Mouse (Mus musculus) midbrain, embryonic 15.5 days (tissue): ENCODE measurements around the gene Mmp9. TPM values are rescaled to one million over a fixed set of nuclear protein-coding genes. Genes with fewer than 3 reads are reported as not detected.

Experiments used
- ATAC-seq: fragments of 200-750 bp; cut with Nextera tagmentation; replicated peaks from 2 replicates; pipeline ENCODE4 v1.8.0; 2017; ENCODE audit warnings: moderate TSS enrichment
- H3K27ac ChIP-seq: fragments of 300-500 bp; sonication (generic); 2 replicates; pipeline ENCODE4 v1.5.1; 2015; ENCODE audit warnings: mild to moderate bottlenecking, inconsistent platforms
- H3K27me3 ChIP-seq: fragments of 300-500 bp; sonication (generic); replicated peaks from 2 replicates; pipeline ENCODE4 v1.6.1; 2015; ENCODE audit warnings: inconsistent platforms
- H3K36me3 ChIP-seq: fragments of 300-500 bp; sonication (generic); replicated peaks from 2 replicates; pipeline ENCODE4 v1.6.1; 2015; ENCODE audit warnings: inconsistent platforms
- H3K4me1 ChIP-seq: fragments of 300-500 bp; sonication (generic); 2 replicates; pipeline ENCODE4 v1.6.1; 2015; ENCODE audit warnings: inconsistent platforms
- H3K4me2 ChIP-seq: fragments of 300-500 bp; sonication (generic); 2 replicates; pipeline ENCODE4 v1.6.1; 2015; ENCODE audit warnings: inconsistent platforms, mild to moderate bottlenecking, moderate library complexity
- H3K4me3 ChIP-seq: fragments of 300-500 bp; sonication (generic); 2 replicates; pipeline ENCODE4 v1.5.1; 2015; ENCODE audit warnings: mild to moderate bottlenecking, inconsistent platforms
- H3K9ac ChIP-seq: fragments of 300-500 bp; sonication (generic); 2 replicates; pipeline ENCODE4 v1.6.1; 2015; ENCODE audit warnings: mild to moderate bottlenecking, inconsistent platforms
- H3K9me3 ChIP-seq: fragments of 300-500 bp; sonication (generic); 2 replicates; pipeline ENCODE4 v1.6.1; 2016; ENCODE audit warnings: inconsistent platforms
- WGBS: fragments of 180-500 bp; shearing (Covaris S2); methylation state at CpG from one replicate; pipeline ENCODE4 v1.1.7; 2015; ENCODE audit warnings: mixed read lengths; 5-methylcytosine and 5-hydroxymethylcytosine counted together
- polyA plus RNA-seq: library from polyadenylated mRNA; unstranded; fragments of >200 nt; fragmentation: Nextera tagmentation; extraction: Ambion mirVana; gene quantifications from 2 replicates; pipeline ENCODE4 v1.2.1, GENCODE M21; 2015

Gene Mmp9
- polyA plus RNA-seq, 1 experiment from 2014 or later: 34.3 TPM

- no peak for ATAC-seq
- WGBS: 67% methylated on average over 10 of the region's 10 CpGs
- H3K4me3 ChIP-seq: no peak overlapping the region
- H3K4me2 ChIP-seq: no peak overlapping the region
- no peak overlapping the region for H3K27ac ChIP-seq
- no peaks in the 10 kb centered on the region for H3K36me3 ChIP-seq
- H3K4me1 ChIP-seq: peaks cover 9% of the 10 kb centered on the region
- no peak overlapping the region for H3K9ac ChIP-seq
- H3K9me3 ChIP-seq: no peaks in the 10 kb centered on the region
- H3K27me3 ChIP-seq: no peaks in the 10 kb centered on the region
Observed at GRCm38 (mm10) chr2:164917371-164917770, 23.2 kb upstream of the Mmp9 start.

DNA sequence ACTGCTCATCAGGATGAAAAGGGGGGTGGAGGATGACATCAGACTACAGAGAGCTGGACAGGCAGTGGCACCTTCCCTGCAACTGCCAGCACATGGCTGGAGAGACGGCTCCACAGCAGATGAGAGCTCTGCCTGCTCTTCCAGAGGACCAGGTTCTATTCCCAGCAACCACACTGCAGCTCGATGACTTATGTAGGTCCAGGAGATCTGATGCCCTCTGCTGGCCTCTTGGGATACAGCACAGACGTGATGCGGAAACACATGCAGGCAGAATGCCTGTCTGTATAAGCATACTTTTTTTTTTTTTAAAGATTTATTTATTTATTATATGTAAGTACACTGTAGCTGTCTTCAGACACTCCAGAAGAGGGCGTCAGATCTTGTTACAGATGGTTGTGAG lies 22.3 kb upstream of the Mmp9 start:
- H3K4me2 ChIP-seq: no peak overlapping the region
- H3K36me3 ChIP-seq: no peaks in the 10 kb centered on the region
- 0 out of 2 replicates have a peak, but pooled peaks cover 6% of the 10 kb centered on the region for H3K4me1 ChIP-seq
- no peaks in the 10 kb centered on the region for H3K27me3 ChIP-seq
- 51% methylated on average over 5 of the region's 5 CpGs for WGBS
- ATAC-seq: no peak
- H3K4me3 ChIP-seq: no peak overlapping the region
- H3K9ac ChIP-seq: no peak overlapping the region
- no peak overlapping the region for H3K27ac ChIP-seq
- H3K9me3 ChIP-seq: no peaks in the 10 kb centered on the region

GRCm38 (mm10) chr2:164921984-164922383 lies 18.6 kb upstream of the Mmp9 start:
- H3K27ac ChIP-seq: no peak overlapping the region
- 60% methylated on average over 7 of the region's 7 CpGs for WGBS
- H3K4me3 ChIP-seq: no peak overlapping the region
- H3K36me3 ChIP-seq: no peaks in the 10 kb centered on the region
- no peak overlapping the region for H3K4me2 ChIP-seq
- no peaks in the 10 kb centered on the region for H3K9me3 ChIP-seq
- no peak overlapping the region for H3K9ac ChIP-seq
- H3K4me1 ChIP-seq: peaks cover 11% of the 10 kb centered on the region; the same call in 1 of the 2 replicates
- no peaks in the 10 kb centered on the region for H3K27me3 ChIP-seq
- ATAC-seq: no peak

DNA sequence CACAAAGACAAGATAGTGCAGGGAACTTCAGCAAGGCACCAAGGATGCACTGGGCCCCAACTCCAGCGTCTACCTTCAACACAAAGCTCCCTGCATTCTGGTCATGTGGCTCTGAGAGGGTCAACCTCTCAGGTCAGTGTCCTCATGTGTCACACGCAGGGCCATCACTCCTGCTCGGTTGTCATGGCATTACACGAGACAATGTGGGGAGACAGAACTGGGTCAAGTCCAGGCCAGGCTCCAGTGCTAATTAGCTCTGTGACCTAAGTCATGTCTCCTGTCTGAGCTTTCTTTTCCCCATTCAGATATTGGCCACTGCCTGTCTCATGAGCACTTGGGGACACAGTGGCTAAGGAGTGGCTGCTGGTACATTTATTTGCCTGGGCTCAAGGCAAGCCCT lies 17.3 kb upstream of the Mmp9 start:
- no peaks in the 10 kb centered on the region for H3K36me3 ChIP-seq
- H3K9ac ChIP-seq: no peak overlapping the region
- peaks cover 11% of the 10 kb centered on the region; the same call in 1 of the 2 replicates for H3K4me1 ChIP-seq
- H3K4me3 ChIP-seq: no peak overlapping the region
- no peaks in the 10 kb centered on the region for H3K9me3 ChIP-seq
- no peak overlapping the region for H3K4me2 ChIP-seq
- 38% methylated on average over 4 of the region's 4 CpGs for WGBS
- no peak for ATAC-seq
- H3K27ac ChIP-seq: no peak overlapping the region
- no peaks in the 10 kb centered on the region for H3K27me3 ChIP-seq

GRCm38 (mm10) chr2:164924100-164924857 lies 16.3 kb upstream of the Mmp9 start:
- no peak overlapping the region for H3K4me3 ChIP-seq
- H3K4me2 ChIP-seq: no peak overlapping the region
- no peaks in the 10 kb centered on the region for H3K9me3 ChIP-seq
- H3K27me3 ChIP-seq: no peaks in the 10 kb centered on the region
- H3K36me3 ChIP-seq: no peaks in the 10 kb centered on the region
- ATAC-seq: peak; percentile 75
- 31% methylated on average over 11 of the region's 11 CpGs for WGBS
- no peak overlapping the region for H3K9ac ChIP-seq
- 0 out of 2 replicates have a peak overlapping the region, but pooled peaks have one; percentile 18 for H3K27ac ChIP-seq
- H3K4me1 ChIP-seq: peaks cover 11% of the 10 kb centered on the region; the same call in 1 of the 2 replicates

DNA sequence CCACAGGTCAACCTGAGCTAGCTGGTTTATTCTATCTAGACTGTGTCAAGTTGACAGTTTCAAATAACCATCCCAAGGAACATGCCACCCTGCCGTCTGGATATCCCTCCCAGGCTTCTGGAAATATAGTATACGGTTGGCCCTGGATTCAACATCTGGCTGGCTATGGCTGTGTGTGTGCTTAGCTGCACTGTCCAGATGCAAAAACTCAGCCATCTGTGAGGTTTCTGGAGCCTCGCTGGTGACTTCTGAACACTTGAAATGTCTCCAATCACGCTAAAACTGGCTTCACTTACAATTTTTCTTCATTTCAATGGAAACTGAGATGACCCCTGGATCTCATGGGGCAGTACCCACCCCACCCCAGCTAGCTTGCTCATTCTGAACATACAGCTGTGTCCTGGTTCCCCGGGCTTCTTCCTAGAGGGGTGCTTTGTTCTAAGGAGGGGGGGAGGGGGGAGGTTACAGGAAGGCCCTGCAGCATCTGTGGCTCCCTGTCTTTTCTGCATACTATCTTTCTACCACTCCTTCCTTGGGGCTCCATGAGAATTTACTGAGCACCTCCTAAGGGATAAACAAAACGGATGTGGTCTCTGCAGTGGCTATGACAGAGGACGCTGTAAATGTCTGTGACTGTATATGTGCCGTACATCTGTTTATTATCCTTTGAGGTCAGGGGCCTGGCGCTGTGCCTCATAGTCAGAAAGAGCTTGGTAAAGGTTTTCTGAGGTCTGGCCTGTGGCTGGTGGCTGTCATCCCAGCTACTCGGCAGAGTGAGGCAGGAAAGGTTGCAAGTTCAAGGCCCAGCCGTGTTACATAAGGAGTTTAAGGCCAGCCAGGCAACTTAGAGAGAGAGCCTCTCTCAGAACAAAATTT lies 9.6 kb upstream of the Mmp9 start:
- Histone ChIP-seq H3K9me3 (no peaks in the 10 kb centered on the region), H3K27me3 (peaks cover 6% of the 10 kb centered on the region; the same call in 1 of the 2 replicates), H3K4me3 (no peak overlapping the region), H3K27ac (no peak overlapping the region), H3K4me1 (no peaks in the 10 kb centered on the region), H3K9ac (no peak overlapping the region), H3K4me2 (no peak overlapping the region), H3K36me3 (no peaks in the 10 kb centered on the region)
- ATAC-seq: no peak
- 75% methylated on average over 11 of the region's 11 CpGs for WGBS

DNA sequence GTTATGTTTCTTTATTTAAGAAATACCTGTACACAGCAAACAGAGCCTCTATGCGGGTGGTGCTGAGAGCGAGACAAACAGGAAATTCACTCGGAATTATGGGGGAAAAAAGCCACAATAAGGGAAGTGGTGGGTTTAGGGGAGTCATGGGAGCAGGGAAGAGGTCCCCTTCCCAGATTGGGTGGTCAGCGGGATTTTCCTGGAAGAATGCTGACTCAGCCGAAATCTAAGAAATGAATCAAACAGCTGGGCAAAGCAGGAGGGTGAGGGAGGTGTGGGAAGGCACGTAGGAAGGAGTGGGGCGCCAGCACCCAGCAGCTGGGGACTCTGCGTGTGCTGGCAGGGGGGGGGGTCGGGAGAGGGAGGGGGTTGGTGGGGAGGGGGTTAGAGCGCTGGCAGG lies 7.0 kb upstream of the Mmp9 start:
- Histone ChIP-seq H3K36me3 (no peaks in the 10 kb centered on the region), H3K27ac (no peak overlapping the region), H3K4me1 (peaks cover 5% of the 10 kb centered on the region), H3K27me3 (peaks cover 6% of the 10 kb centered on the region; the same call in 1 of the 2 replicates), H3K4me2 (no peak overlapping the region), H3K9ac (no peak overlapping the region), H3K9me3 (no peaks in the 10 kb centered on the region), H3K4me3 (no peak overlapping the region)
- 42% methylated on average over 9 of the region's 10 CpGs for WGBS
- ATAC-seq: no peak

DNA sequence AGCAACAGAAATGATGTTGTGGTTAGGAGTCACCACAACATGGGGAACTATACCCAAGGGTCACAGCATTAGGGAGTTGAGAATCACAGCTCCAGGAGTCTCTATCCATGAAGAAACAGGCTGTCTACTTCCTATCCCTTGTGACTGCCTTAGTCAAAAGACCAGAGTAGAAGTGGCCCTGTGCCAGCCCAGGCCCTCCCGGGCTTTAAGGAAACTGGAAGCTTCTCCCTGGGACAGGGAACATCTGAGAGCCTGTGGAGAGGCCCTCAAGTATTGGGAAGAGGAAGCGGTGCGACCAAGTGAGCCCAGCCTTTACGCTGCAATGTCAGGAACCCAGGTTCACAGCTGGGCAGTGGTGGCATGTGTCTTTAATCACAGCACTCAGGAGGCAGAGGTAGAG lies 4.6 kb upstream of the Mmp9 start:
- Histone ChIP-seq H3K4me1 (peaks cover 26% of the 10 kb centered on the region), H3K27ac (no peak overlapping the region), H3K36me3 (no peaks in the 10 kb centered on the region), H3K4me2 (no peak overlapping the region), H3K9ac (no peak overlapping the region), H3K27me3 (peaks cover 6% of the 10 kb centered on the region; the same call in 1 of the 2 replicates), H3K9me3 (no peaks in the 10 kb centered on the region), H3K4me3 (no peak overlapping the region)
- ATAC-seq: no peak
- WGBS: 80% methylated on average over 4 of the region's 4 CpGs

- Histone ChIP-seq H3K27ac (peak overlapping the region; percentile 78), H3K9ac (peak overlapping the region; percentile 21), H3K27me3 (peaks cover 6% of the 10 kb centered on the region; the same call in 1 of the 2 replicates), H3K4me3 (peak overlapping the region; percentile 33), H3K4me2 (peak overlapping the region; percentile 57), H3K36me3 (no peaks in the 10 kb centered on the region), H3K9me3 (no peaks in the 10 kb centered on the region), H3K4me1 (peaks cover 26% of the 10 kb centered on the region)
- ATAC-seq: peak; percentile 92
- 2% methylated on average over 39 of the region's 39 CpGs for WGBS
Observed at GRCm38 (mm10) chr2:164938146-164939091, 2.2 kb upstream of the Mmp9 start.

DNA sequence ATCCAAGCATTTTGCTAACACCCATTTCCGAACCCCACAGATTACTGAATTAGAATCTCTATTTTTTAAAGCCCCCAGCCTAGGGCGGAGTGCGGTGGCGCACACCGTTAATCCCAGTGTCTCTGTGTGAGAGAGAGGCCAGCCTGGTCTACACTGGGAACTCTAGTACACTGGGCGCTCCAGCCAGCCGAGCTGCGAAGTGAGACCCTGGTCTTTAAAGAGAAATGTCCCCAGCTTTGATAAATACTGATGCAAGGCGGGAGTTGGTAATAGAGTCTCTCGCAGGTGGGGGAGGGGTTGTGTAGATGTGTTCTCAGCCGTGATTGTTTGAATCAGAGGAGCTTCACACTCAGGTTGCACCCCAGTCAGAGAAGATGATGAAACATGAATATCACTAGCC lies 1.5 kb upstream of the Mmp9 start:
- peak overlapping the region; percentile 78 for H3K27ac ChIP-seq
- no peaks in the 10 kb centered on the region for H3K36me3 ChIP-seq
- H3K4me2 ChIP-seq: peak overlapping the region; percentile 57
- H3K4me3 ChIP-seq: peak overlapping the region; percentile 33
- WGBS: under 1% methylated on average over 11 of the region's 11 CpGs
- 0 out of 2 replicates have a peak, but pooled peaks cover 5% of the 10 kb centered on the region for H3K27me3 ChIP-seq
- peaks cover 26% of the 10 kb centered on the region for H3K4me1 ChIP-seq
- H3K9ac ChIP-seq: peak overlapping the region; percentile 21; the same call in 1 of the 2 replicates
- peak; percentile 74 for ATAC-seq
- H3K9me3 ChIP-seq: no peaks in the 10 kb centered on the region

DNA sequence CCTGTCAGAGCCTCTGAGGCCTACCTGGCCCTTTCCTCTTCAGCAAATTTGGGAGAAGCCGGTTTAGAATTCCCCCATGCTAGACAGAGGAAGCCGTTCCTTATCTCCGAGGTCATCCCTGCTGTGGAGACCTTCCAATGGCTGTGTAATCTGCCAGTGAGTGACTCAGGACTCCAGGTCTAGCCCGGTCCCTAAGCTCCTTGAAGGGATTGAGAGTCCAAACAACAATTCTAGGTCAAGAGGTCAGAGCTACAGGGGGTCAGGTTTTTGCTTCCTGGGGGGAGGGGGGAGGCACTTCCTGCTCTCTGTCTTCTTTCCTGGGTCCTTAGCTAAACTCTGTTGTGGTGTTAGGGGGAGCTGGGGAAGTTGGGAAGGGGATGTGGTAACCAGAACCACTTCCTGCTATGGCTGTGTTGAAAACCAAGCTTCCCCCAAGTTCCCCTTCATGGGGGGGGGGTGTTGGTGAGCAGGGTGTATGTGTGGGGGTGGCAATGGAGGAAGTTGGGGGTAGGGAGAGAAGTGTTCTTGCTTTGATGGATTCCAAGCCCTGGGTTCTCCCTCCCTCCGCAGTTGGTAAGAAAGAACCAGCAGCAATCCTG lies 2.2 kb downstream of the Mmp9 start:
- Histone ChIP-seq H3K27ac (no peak overlapping the region), H3K4me3 (no peak overlapping the region), H3K4me2 (no peak overlapping the region), H3K9me3 (no peaks in the 10 kb centered on the region), H3K9ac (no peak overlapping the region), H3K4me1 (peaks cover 26% of the 10 kb centered on the region), H3K27me3 (peaks cover 12% of the 10 kb centered on the region), H3K36me3 (no peaks in the 10 kb centered on the region)
- 14% methylated on average over 5 of the region's 5 CpGs for WGBS
- ATAC-seq: no peak
